Mouse (Mus musculus) testis, adult 10 weeks (tissue): Measurements from ENCODE around the gene Gla. TPM values are rescaled to one million over a fixed set of nuclear protein-coding genes. Genes with fewer than 3 reads are reported as not detected.

Experiments used
- polyA plus RNA-seq: library from polyadenylated mRNA; stranded (reverse); fragments of 350-450 nt; fragmentation: Illumina TruSeq; extraction: RNeasy Lipid Tissue Mini Kit (QIAGEN cat#74804); gene quantifications from one replicate; pipeline ENCODE4 v1.2.3, GENCODE M21; 2014; ENCODE audit warnings: low read depth, low replicate concordance

Gla gene
- 1.9 TPM for polyA plus RNA-seq

DNA sequence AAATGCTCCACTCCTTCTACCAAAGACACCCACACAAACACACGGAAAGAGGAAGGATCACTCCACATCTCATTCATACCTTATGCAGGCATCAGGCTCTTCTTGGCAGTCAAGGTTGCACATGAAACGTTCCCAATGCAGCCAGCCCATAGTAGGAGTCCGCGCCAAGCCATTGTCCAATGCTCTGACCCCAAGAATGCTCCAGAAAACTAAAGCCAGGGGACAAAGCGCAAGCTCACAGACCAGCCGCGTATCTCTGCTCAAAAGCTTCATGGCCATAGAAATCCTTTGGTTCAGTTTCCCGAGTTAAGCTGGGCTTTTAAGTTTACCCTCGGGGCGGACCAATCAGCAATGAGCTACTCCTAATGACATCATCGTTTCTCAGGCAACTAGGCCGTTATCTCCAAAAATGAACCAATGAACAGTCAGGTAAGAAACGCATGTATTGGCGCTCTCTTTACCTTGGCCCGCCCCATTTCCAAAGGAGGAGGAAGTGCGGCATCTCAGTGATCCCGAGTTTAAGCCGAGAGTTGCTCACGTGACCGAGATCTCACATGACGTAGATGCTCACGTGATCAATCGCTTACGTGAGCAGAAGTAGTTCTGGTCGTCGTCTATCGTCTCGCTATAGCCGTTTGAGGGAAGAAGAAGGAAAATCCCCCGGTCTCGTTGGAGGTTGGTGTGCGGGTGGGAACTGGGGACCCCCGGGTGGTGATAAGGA is at the start of gene Gla, which contains the start of gene Hnrnph2:
Gene Gla, minus strand, starts transcription at position 467 of the 721 bp plus-strand sequence.
Gene Hnrnph2, plus strand, starts transcription at position 521 of the 721 bp plus-strand sequence.

DNA sequence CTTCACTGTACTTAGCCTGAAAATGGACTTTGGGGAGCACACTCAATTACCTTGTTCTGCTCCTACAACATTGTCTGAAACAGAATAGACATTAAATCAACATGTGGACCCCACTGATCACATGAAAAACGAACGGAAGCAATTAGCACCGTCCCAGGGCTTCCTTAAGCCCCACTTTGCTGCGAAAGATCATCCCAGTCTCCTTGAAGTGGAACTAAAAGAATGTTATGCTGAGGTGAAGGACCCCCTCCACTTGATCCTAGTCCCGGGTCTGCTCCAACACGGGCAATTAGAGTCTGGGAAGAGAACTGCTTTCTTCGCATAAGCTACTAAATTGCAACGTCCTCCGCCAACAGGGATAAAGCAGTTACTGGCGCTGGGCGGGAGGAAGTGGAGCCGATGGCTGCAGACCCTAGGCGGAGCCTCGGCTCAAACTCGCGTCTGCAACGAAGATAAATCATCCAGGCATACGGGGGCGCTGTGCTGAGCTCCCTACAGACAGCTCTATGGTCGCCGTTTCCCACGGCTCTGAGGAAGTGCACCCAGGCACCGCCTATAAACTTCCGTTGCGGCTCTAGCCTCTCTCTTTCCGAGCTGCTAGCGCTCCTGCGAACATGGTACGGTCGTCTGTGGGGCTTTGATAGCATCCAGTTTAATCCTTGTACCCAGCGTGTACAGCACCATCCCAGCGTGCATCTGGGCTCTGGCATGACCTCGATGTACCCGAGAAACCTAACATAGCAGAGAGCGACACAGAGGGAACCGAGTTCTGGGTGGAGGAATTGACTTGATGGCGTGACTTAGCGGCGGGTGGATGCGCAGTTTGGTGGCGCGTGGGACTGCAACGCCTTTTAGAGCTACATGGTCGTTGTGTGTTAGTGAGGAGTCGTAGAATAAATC is 15.6 kb downstream of the Gla start, which contains the start of gene Rpl36a:
Gene Rpl36a, plus strand, starts transcription at position 552 of the 900 bp plus-strand sequence.

DNA sequence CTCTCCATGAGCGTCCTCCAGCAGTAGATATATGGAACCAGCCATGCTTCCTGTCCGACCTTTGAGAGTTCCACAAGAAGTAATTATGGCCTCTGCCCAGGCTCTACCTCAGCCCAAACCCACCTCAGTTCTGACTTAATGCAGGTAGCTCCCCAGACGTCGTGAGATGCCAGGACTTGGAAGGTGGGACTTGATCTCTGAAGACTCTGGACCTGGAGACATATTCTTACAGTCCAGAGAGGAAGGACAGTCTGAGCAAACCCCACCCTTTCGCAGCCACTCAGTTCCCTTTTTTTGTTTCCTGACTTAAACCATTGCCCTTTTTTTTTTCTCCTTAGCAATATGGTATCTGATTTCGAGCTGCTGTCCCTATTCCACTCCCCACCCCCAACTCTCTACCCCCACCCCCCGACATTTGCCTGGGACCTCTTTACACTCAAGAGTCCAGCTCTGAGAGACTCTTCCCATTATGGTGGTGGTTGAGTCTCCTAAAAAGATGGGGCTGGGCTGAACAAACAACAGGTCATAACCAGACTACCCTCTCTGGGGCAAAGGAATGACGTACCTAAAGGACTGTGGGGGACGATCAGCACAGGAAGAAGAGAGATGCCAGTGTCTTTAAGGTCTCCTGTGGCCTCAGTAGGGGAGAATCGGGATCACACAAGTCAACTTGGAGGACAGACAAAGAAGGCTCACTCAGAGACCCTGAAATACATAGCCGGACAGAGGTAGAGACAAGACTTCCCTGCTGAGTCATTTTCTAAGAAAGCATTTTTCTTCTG is 17.8 kb downstream of the Gla start, which contains the start of gene Btk:
Gene Btk, minus strand, starts transcription at position 683 of the 782 bp plus-strand sequence.

DNA sequence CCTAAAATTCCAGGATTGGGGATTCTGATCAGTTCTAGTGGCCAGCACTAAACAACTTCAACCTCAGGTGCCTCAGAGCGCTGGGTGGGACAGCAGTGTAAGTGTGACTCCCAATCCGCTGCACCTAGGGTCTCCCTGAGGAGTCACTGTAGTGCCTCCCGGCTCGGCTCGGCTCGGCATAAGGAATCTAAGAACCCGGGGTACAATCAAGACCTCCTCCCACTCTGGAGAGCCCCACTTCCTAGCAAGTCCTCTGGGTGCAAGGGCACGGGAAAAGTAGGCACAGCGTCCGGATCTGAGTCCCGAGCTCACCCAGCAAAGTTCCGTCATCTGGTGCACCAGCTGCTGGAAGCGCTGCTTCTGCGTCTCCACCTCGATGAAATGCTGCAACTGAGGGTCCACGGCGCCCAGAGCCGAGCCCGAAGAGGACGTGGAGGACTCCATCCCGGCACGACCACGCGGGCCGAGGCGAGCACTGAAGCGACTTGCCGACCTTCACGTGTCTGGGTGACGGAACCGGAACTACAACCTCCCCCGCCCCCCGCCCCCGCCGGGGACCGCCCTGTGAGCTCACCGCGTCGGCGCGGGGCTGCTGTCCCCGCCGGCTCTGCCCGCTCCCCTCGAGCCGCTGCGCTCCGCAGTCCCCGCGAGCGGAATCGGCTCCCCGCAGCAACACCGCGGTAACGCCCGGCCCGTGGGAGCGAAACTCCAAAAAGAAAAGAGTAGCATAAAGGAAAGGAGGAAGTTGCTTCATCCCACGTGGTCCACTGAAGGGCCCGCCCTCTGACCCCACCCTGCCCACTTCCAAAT is 59.6 kb downstream of the Gla start, which contains the start of gene Timm8a1:
Gene Timm8a1, minus strand, starts transcription at position 721 of the 810 bp plus-strand sequence.

Other genes with a start within 250 kb of the Gla start
- 3.3 TPM for gene Drp2, start 196.6 kb downstream of the Gla start, polyA plus RNA-seq
- gene Taf7l, start 124.6 kb downstream of the Gla start, polyA plus RNA-seq, result 124 TPM
- 12.0 TPM for gene Timm8a1, start 59.3 kb downstream of the Gla start, polyA plus RNA-seq
- 0.43 TPM for gene Btk, start 17.6 kb downstream of the Gla start, polyA plus RNA-seq
- gene Rpl36a, start 15.5 kb downstream of the Gla start, polyA plus RNA-seq, result 43.2 TPM
- 35.3 TPM for gene Hnrnph2, start 54 bp upstream of the Gla start, polyA plus RNA-seq
- 0.39 TPM for gene Armcx4, start 85.4 kb upstream of the Gla start, polyA plus RNA-seq
- gene Armcx1, start 116.8 kb upstream of the Gla start, polyA plus RNA-seq, result 4.4 TPM
- 5.6 TPM for gene Armcx6, start 150.3 kb upstream of the Gla start, polyA plus RNA-seq
- 6.4 TPM for gene Armcx3, start 155.5 kb upstream of the Gla start, polyA plus RNA-seq
- gene Armcx2, start 208.1 kb upstream of the Gla start, polyA plus RNA-seq, result 6.4 TPM